Mouse (Mus musculus) E14TG2a.4 (cell line): ENCODE data around the gene Adamts16.

ENCODE experiments used
- CTCF ChIP-seq: conservative IDR thresholded peaks from 2 replicates; pipeline ENCODE4 v1.5.1; 2014; ENCODE audit warnings: low read length
- POU5F1 ChIP-seq: IDR thresholded peaks from 2 replicates; pipeline ENCODE4 v1.6.1; 2014; ENCODE audit warnings: low read length, borderline replicate concordance

DNA sequence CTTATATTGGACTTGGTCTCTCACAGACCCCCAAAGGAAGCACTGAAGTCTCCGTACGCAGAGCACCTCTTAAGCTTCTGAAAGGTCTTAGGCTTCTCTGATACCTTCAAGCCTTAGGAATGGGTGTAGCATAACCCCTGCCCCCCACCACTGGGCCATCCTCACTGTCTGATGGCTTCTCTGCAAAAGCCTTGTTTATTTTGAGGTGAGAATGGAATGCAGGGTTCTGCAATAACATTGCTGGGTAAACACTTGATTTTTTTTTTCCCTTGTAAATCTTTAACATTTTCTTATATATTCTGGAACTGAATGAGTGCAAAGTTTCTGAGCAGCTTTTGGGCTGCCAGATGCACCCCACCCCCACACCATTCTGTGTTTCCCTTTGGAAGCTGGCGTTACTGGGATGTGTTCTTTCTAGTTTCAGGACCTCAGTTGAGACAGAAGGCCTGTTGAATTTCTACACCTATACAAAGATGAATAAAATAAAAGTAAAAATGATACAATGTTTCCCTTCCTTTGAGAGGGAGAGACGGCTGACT lies 33.9 kb upstream of the Adamts16 start:
- TF ChIP-seq CTCF (no peak), POU5F1 (no peak)
